Mouse (Mus musculus) liver, embryonic 13.5 days (tissue): Measurements from ENCODE around the gene Cfap161. TPM values are rescaled to one million over a fixed set of nuclear protein-coding genes. Genes with fewer than 3 reads are reported as not detected.

Experiments used
- ATAC-seq: fragments of 200-750 bp; cut with Nextera tagmentation; 2 replicates; pipeline ENCODE4 v1.8.0; 2017; ENCODE audit warnings: low read depth, mild to moderate bottlenecking, moderate number of reproducible peaks, moderate library complexity
- DNase-seq: peaks from one replicate; pipeline ENCODE4 v3.0.0; 2022
- H3K27ac ChIP-seq: fragments of 300-500 bp; sonication (generic); 2 replicates; pipeline ENCODE4 v1.5.1; 2015; ENCODE audit warnings: moderate library complexity, mild to moderate bottlenecking, inconsistent platforms
- H3K27me3 ChIP-seq: fragments of 300-500 bp; sonication (generic); 2 replicates; pipeline ENCODE4 v1.6.1; 2015; ENCODE audit warnings: mild to moderate bottlenecking, inconsistent platforms
- H3K36me3 ChIP-seq: fragments of 300-500 bp; sonication (generic); 2 replicates; pipeline ENCODE4 v1.6.1; 2015; ENCODE audit warnings: mild to moderate bottlenecking, inconsistent platforms
- H3K4me1 ChIP-seq: fragments of 300-500 bp; sonication (generic); replicated peaks from 2 replicates; pipeline ENCODE4 v1.6.1; 2015; ENCODE audit warnings: inconsistent platforms
- H3K4me2 ChIP-seq: fragments of 300-500 bp; sonication (generic); 2 replicates; pipeline ENCODE4 v1.6.1; 2015; ENCODE audit warnings: inconsistent platforms, mild to moderate bottlenecking, moderate library complexity
- H3K4me3 ChIP-seq: fragments of 300-500 bp; sonication (generic); replicated peaks from 2 replicates; pipeline ENCODE4 v1.5.1; 2015; ENCODE audit warnings: mild to moderate bottlenecking, inconsistent platforms
- H3K9ac ChIP-seq: fragments of 300-500 bp; sonication (generic); 2 replicates; pipeline ENCODE4 v1.6.1; 2015; ENCODE audit warnings: mild to moderate bottlenecking, inconsistent platforms
- H3K9me3 ChIP-seq: fragments of 300-500 bp; sonication (generic); replicated peaks from 2 replicates; pipeline ENCODE4 v1.6.1; 2016; ENCODE audit warnings: inconsistent platforms
- WGBS: fragments of 180-500 bp; shearing (Covaris S2); methylation state at CpG from one replicate; pipeline ENCODE4 v1.1.7; 2015; ENCODE audit not compliant: insufficient replicate concordance; 5-methylcytosine and 5-hydroxymethylcytosine counted together
- polyA plus RNA-seq: library from polyadenylated mRNA; unstranded; fragments of >200 nt; fragmentation: Nextera tagmentation; extraction: Ambion mirVana; gene quantifications from 2 replicates; pipeline ENCODE4 v1.2.1, GENCODE M21; 2015

Cfap161 gene
- polyA plus RNA-seq = not detected in 2 replicates

GRCm38 (mm10) chr7:83794705-83795104 lies at the start of gene Cfap161:
Cfap161 (minus strand) TSS chr7:83794880.
- Histone ChIP-seq H3K27me3 (no peaks in the 10 kb centered on the region), H3K4me1 (no peaks in the 10 kb centered on the region), H3K36me3 (no peaks in the 10 kb centered on the region), H3K9me3 (no peaks in the 10 kb centered on the region), H3K4me2 (no peak within 1 kb of the TSS), H3K9ac (no peak within 1 kb of the TSS), H3K4me3 (no peak within 1 kb of the TSS), H3K27ac (no peak within 1 kb of the TSS)
- 15% methylated on average over 14 of the region's 14 CpGs for WGBS
- ATAC-seq = peak; percentile 36; the same call in 1 of the 2 replicates
- DNase-seq = peak; percentile 22

DNA sequence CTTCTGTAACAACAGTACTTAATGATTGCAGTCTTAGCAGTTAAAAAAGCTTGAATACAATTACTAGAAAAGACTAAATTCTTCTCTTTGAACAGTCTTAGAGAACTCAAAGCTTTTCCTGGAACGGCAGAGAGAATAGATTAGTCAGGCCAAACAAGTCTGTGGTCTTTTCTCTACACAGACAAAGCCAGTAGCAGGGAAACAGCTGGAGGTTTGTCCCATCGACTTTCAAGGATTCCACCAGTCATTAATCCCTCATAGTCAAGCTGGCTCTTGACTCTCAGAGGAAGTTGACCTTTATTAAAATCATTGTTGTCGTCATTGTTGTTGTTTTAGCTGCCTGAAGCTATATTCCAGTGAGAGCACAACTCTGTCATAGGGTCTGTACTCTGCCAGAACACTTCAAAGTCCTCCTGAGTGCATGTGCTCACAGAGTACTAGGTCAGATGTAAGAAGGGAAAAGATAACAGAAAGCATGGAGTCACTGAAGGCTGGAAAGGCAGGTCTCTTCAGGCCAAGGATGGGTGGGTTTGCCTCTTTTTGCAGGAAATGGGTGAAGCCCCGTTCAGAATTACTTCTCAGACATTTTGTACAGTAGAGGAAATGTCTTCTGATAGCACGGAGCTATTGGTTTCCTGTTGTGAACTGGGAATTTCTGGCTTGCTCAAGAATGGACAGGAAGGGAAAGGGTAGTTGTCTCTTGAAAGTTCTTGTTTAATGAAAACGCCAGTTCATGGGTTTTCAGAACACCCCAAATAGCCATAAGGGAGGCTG lies 48.0 kb upstream of the Cfap161 start:
- Histone ChIP-seq H3K27ac (no peak overlapping the region), H3K9me3 (no peaks in the 10 kb centered on the region), H3K4me3 (no peak overlapping the region), H3K4me1 (peaks cover 7% of the 10 kb centered on the region), H3K4me2 (no peak overlapping the region), H3K27me3 (no peaks in the 10 kb centered on the region), H3K36me3 (no peaks in the 10 kb centered on the region), H3K9ac (no peak overlapping the region)
- DNase-seq = no peak
- 22% methylated on average over 6 of the region's 6 CpGs for WGBS
- ATAC-seq = no peak

DNA sequence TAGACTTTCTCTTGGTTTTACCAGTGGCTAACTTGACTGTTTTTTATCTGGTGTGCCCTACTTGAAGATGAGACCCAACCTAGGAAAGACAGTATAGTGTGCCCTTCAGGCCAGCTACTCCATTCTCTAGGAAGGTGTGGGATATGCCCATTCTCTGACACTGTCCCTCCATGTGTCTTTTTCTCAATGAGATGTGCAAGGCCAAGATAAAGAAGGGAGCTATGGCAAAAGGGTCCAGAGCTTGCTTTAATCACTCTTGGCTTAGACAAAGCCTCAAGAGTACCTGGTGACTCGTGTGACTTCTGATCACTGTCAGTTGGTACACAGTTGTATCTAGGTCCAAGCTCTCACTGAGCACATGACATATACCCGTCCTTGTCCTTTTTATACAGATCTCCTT lies 45.4 kb upstream of the Cfap161 start:
- Histone ChIP-seq H3K4me2 (no peak overlapping the region), H3K9ac (no peak overlapping the region), H3K27ac (no peak overlapping the region), H3K9me3 (no peaks in the 10 kb centered on the region), H3K4me3 (no peak overlapping the region), H3K27me3 (no peaks in the 10 kb centered on the region), H3K4me1 (peaks cover 3% of the 10 kb centered on the region; the same call in 1 of the 2 replicates), H3K36me3 (no peaks in the 10 kb centered on the region)
- DNase-seq (no peak), ATAC-seq (no peak)
- whole genome bisulfite sequencing = 42% methylated on average over 2 of the region's 2 CpGs

DNA sequence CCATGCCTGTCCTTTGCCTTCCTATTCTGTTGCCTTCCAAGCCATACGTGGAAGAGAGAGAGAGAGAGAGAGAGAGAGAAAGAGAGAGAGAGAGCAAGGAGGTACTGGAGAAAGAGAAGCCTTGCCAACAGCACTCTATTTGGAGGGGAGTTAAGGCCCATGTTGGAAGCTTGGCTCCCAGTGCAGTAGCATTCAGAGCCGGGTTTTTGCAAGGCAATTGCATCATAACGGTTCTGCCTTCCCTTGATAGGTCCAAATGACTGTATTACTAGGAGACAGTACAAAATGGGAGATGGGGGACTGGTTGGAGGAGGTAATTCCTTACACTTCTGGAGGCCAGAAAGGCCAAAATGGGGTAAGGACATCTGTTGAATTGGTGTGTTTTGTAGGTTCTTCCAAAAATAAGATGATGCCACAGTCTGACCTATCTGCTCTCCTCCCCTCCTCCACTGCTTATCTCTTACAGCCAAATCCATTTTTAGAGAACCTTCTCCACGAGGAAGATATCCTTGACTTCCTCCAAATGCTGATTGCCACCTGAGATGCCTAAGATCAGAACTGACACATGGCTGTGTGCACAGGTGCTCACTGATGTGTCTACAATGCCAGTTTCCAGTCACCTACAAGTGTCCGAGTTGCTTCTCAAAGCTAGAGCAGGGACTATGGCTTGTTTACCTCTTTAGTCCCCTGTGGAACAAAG lies 44.0 kb upstream of the Cfap161 start:
- Histone ChIP-seq H3K27me3 (no peaks in the 10 kb centered on the region), H3K9me3 (no peaks in the 10 kb centered on the region), H3K27ac (no peak overlapping the region), H3K4me3 (no peak overlapping the region), H3K9ac (no peak overlapping the region), H3K4me1 (peaks cover 3% of the 10 kb centered on the region; the same call in 1 of the 2 replicates), H3K4me2 (no peak overlapping the region), H3K36me3 (no peaks in the 10 kb centered on the region)
- ATAC-seq (no peak), DNase-seq (no peak)
- 49% methylated on average over 5 of the region's 5 CpGs for WGBS

GRCm38 (mm10) chr7:83829355-83829754 lies 34.7 kb upstream of the Cfap161 start:
- DNase-seq (no peak), ATAC-seq (no peak)
- 77% methylated on average over 7 of the region's 7 CpGs for WGBS
- Histone ChIP-seq H3K9ac (no peak overlapping the region), H3K4me2 (no peak overlapping the region), H3K4me3 (no peak overlapping the region), H3K27ac (no peak overlapping the region), H3K36me3 (no peaks in the 10 kb centered on the region), H3K27me3 (no peaks in the 10 kb centered on the region), H3K9me3 (no peaks in the 10 kb centered on the region), H3K4me1 (no peaks in the 10 kb centered on the region)

- no peak for ATAC-seq
- Histone ChIP-seq H3K4me1 (no peaks in the 10 kb centered on the region), H3K27me3 (no peaks in the 10 kb centered on the region), H3K9me3 (no peaks in the 10 kb centered on the region), H3K36me3 (no peaks in the 10 kb centered on the region), H3K27ac (no peak overlapping the region), H3K4me2 (no peak overlapping the region), H3K4me3 (no peak overlapping the region), H3K9ac (no peak overlapping the region)
- DNase-seq = no peak
- WGBS = 63% methylated on average over 10 of the region's 10 CpGs
Measured at GRCm38 (mm10) chr7:83827402-83828076, 32.9 kb upstream of the Cfap161 start.

GRCm38 (mm10) chr7:83826808-83827207 lies 32.1 kb upstream of the Cfap161 start:
- no peaks in the 10 kb centered on the region for H3K36me3 ChIP-seq
- H3K9me3 ChIP-seq = no peaks in the 10 kb centered on the region
- H3K9ac ChIP-seq = no peak overlapping the region
- 47% methylated on average over 2 of the region's 2 CpGs for WGBS
- H3K4me1 ChIP-seq = no peaks in the 10 kb centered on the region
- no peaks in the 10 kb centered on the region for H3K27me3 ChIP-seq
- DNase-seq (no peak), ATAC-seq (no peak)
- no peak overlapping the region for H3K27ac ChIP-seq
- no peak overlapping the region for H3K4me2 ChIP-seq
- H3K4me3 ChIP-seq = no peak overlapping the region

GRCm38 (mm10) chr7:83821951-83822350 lies 27.3 kb upstream of the Cfap161 start:
- WGBS = 74% methylated on average over 2 of the region's 2 CpGs
- Histone ChIP-seq H3K9ac (no peak overlapping the region), H3K4me1 (no peaks in the 10 kb centered on the region), H3K27me3 (no peaks in the 10 kb centered on the region), H3K36me3 (no peaks in the 10 kb centered on the region), H3K4me3 (no peak overlapping the region), H3K9me3 (no peaks in the 10 kb centered on the region), H3K27ac (no peak overlapping the region), H3K4me2 (no peak overlapping the region)
- no peak for DNase-seq
- no peak for ATAC-seq

- Histone ChIP-seq H3K4me1 (peaks cover 6% of the 10 kb centered on the region; the same call in 1 of the 2 replicates), H3K36me3 (no peaks in the 10 kb centered on the region), H3K9ac (no peak overlapping the region), H3K9me3 (no peaks in the 10 kb centered on the region), H3K27ac (no peak overlapping the region), H3K27me3 (no peaks in the 10 kb centered on the region), H3K4me3 (no peak overlapping the region), H3K4me2 (no peak overlapping the region)
- no peak for ATAC-seq
- no peak for DNase-seq
- whole genome bisulfite sequencing = 78% methylated on average over 5 of the region's 5 CpGs
Measured at GRCm38 (mm10) chr7:83816886-83817285, 22.2 kb upstream of the Cfap161 start.

GRCm38 (mm10) chr7:83815646-83816045 lies 21.0 kb upstream of the Cfap161 start:
- Histone ChIP-seq H3K9me3 (no peaks in the 10 kb centered on the region), H3K9ac (no peak overlapping the region), H3K27me3 (no peaks in the 10 kb centered on the region), H3K4me3 (no peak overlapping the region), H3K36me3 (no peaks in the 10 kb centered on the region), H3K4me2 (no peak overlapping the region), H3K27ac (no peak overlapping the region), H3K4me1 (peaks cover 11% of the 10 kb centered on the region; the same call in 1 of the 2 replicates)
- DNase-seq (no peak), ATAC-seq (no peak)
- 57% methylated on average over 1 of the region's 1 CpGs for WGBS

DNA sequence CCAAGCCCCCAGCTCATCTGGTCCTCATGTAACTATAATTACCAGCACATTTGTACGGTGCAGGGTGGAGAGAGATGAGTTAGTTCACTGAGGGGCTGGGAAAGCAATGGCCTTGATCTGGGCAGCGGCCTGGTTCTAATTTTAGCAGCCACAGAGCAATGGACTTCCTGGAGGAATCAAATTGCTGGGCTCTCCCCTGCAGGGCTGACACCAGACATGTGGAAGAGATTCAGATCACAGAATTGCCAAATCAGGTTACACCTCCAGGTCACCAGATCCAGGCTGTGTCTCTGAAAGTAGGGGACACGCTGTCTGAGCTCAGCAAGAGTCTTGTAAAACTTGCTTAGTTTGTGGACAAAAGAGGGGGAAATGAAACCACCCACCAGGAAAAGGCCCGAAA lies 19.3 kb upstream of the Cfap161 start:
- H3K9me3 ChIP-seq = no peaks in the 10 kb centered on the region
- H3K4me1 ChIP-seq = peaks cover 20% of the 10 kb centered on the region; the same call in 1 of the 2 replicates
- H3K9ac ChIP-seq = no peak overlapping the region
- no peaks in the 10 kb centered on the region for H3K36me3 ChIP-seq
- WGBS = 20% methylated on average over 4 of the region's 4 CpGs
- no peak overlapping the region for H3K27ac ChIP-seq
- no peaks in the 10 kb centered on the region for H3K27me3 ChIP-seq
- DNase-seq = no peak
- no peak overlapping the region for H3K4me3 ChIP-seq
- no peak overlapping the region for H3K4me2 ChIP-seq
- ATAC-seq = peak; percentile 39; the same call in 1 of the 2 replicates
